In the genomic region with DNA sequence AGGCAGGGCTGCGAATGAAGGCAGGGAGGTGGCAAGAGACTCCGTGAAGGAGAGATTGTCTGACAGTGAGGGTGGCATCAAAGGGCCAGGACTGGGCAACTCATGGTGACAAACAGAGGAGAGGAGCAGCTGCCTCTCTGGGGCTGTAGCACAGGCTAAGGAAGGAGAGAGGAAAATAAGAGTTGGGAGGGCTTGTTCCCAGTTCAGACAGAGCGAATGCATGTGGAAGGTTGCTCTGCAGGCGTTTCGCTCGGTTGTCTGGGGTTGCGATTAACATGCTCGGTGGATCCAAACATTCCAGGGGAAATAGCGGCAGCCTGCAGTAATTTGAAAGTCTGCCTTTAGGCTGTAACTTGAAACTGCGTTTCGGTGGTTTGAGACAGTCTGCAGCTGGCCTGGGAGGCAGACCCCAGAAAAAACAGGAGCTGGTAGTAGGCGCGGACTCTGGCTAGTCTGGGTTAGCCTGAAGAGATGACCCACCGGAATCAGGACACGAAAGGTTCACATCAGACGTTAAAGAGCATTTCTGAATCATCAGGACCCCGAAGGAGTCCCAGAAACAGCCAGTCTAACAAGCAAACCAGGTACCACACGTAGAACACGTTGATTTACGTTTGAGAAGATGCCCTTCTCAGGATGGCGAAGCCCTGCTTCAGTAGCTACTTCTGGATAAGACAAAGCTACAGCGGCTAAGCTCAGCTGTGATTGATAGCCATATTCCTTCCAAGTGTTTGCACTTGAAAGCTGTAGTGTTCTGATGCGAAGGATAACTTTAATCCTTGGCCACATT, we compare ENCODE assay signal across 7 mouse cellular contexts. TPM values are rescaled to one million over a fixed set of nuclear protein-coding genes. Genes with fewer than 3 reads are reported as not detected.
DNase-seq lines count a peak whose midpoint lies in the region; ATAC-seq and TF ChIP-seq lines count a peak whose summit lies in the region.

No protein-coding gene starts in this region.

- no peaks in the 10 kb centered on the region for H3K36me3 ChIP-seq in heart, embryonic 13.5 days
- no peaks in the 10 kb centered on the region for H3K36me3 ChIP-seq in liver, embryonic 12.5 days
- no peaks in the 10 kb centered on the region for H3K36me3 ChIP-seq in stomach, embryonic 15.5 days

- no peak for ATAC-seq in heart, embryonic 13.5 days (ENCODE audit: extremely low read depth, insufficient number of reproducible peaks, low FRiP score, low TSS enrichment)
- no peak for ATAC-seq in liver, embryonic 12.5 days
- ATAC-seq in stomach, embryonic 15.5 days (ENCODE audit: insufficient read depth, low FRiP score, low read depth), result no peak

- H3K27me3 ChIP-seq in heart, embryonic 13.5 days (replicated peaks), result no peaks in the 10 kb centered on the region
- H3K27me3 ChIP-seq in liver, embryonic 12.5 days (replicated peaks), result no peaks in the 10 kb centered on the region
- no peaks in the 10 kb centered on the region for H3K27me3 ChIP-seq in stomach, embryonic 15.5 days (replicated peaks)

- H3K9ac ChIP-seq in heart, embryonic 13.5 days, result peak overlapping the region; percentile 78
- H3K9ac ChIP-seq in liver, embryonic 12.5 days, result no peak overlapping the region
- H3K9ac ChIP-seq in stomach, embryonic 15.5 days, result no peak overlapping the region

- H3K9me3 ChIP-seq in heart, embryonic 13.5 days, result no peaks in the 10 kb centered on the region
- H3K9me3 ChIP-seq in liver, embryonic 12.5 days (replicated peaks), result no peaks in the 10 kb centered on the region
- no peaks in the 10 kb centered on the region for H3K9me3 ChIP-seq in stomach, embryonic 15.5 days

- peak overlapping the region; percentile 77 for H3K4me2 ChIP-seq in heart, embryonic 13.5 days
- peak overlapping the region; percentile 34 for H3K4me2 ChIP-seq in liver, embryonic 12.5 days
- peak overlapping the region; percentile 55 for H3K4me2 ChIP-seq in stomach, embryonic 15.5 days

- no peak for TF ChIP-seq CTCF in layer of hippocampus, adult 2 months (conservative IDR thresholded peaks at IDR 0.05)

- H3K27ac ChIP-seq in layer of hippocampus, adult 2 months, result no peak overlapping the region
- H3K27ac ChIP-seq in heart, embryonic 13.5 days (replicated peaks), result peak overlapping the region; percentile 62
- H3K27ac ChIP-seq in liver, embryonic 12.5 days, result no peak overlapping the region
- H3K27ac ChIP-seq in stomach, embryonic 15.5 days, result no peak overlapping the region

- H3K4me3 ChIP-seq in layer of hippocampus, adult 2 months, result peak overlapping the region; percentile 45
- H3K4me3 ChIP-seq in heart, embryonic 13.5 days, result peak overlapping the region; percentile 49
- no peak overlapping the region; the same call in 1 of the 2 replicates for H3K4me3 ChIP-seq in liver, embryonic 12.5 days
- H3K4me3 ChIP-seq in stomach, embryonic 15.5 days (replicated peaks), result peak overlapping the region; percentile 19; the same call in 1 of the 2 replicates

- WGBS in heart, embryonic 13.5 days, result 12% methylated on average over 23 of the region's 23 CpGs
- WGBS in liver, embryonic 12.5 days (ENCODE audit: insufficient replicate concordance), result 24% methylated on average over 23 of the region's 23 CpGs
- WGBS in stomach, embryonic 15.5 days, result 10% methylated on average over 23 of the region's 23 CpGs

- H3K4me1 ChIP-seq in heart, embryonic 13.5 days, result peaks cover 10% of the 10 kb centered on the region; the same call in 1 of the 2 replicates
- 0 out of 2 replicates have a peak, but pooled peaks cover 7% of the 10 kb centered on the region for H3K4me1 ChIP-seq in liver, embryonic 12.5 days
- no peaks in the 10 kb centered on the region for H3K4me1 ChIP-seq in stomach, embryonic 15.5 days

- peak in 1 of 2 experiments; percentile 11 for DNase-seq in layer of hippocampus, adult 2 months (ENCODE audit: low spot score in 2 of 2)
- DNase-seq in layer of hippocampus, adult 9-10 months (ENCODE audit: low spot score), result no peak
- peak; percentile 80 for DNase-seq in embryo, embryonic 10.5 days (ENCODE audit: low spot score)
- no peak for DNase-seq in thymus, postnatal 36 days

RNA-seq across cellular contexts. Expression of a gene that starts 54.7 kb away (rescaled TPM):
- total RNA-seq in layer of hippocampus, adult 2 months (2021), result 100 to 1,000 TPM; 264 to 269 TPM
- 299 and 323 TPM in 2 replicates for polyA plus RNA-seq in heart, embryonic 13.5 days (2015; fragmentation: Nextera tagmentation; extraction: Ambion mirVana)
- polyA plus RNA-seq in liver, embryonic 12.5 days (2016; fragmentation: Nextera tagmentation; extraction: Ambion mirVana), result 11.6 and 13.3 TPM in 2 replicates
- polyA plus RNA-seq in stomach, embryonic 15.5 days (2015; fragmentation: Nextera tagmentation; extraction: Ambion mirVana), result 63.6 and 77.9 TPM in 2 replicates
